Mouse (Mus musculus): Measurements from ENCODE around the gene Negr1. TPM values are rescaled to one million over a fixed set of nuclear protein-coding genes. Genes with fewer than 3 reads are reported as not detected.

Negr1 gene
- total RNA-seq, 1 experiment = 0.31 TPM

DNA sequence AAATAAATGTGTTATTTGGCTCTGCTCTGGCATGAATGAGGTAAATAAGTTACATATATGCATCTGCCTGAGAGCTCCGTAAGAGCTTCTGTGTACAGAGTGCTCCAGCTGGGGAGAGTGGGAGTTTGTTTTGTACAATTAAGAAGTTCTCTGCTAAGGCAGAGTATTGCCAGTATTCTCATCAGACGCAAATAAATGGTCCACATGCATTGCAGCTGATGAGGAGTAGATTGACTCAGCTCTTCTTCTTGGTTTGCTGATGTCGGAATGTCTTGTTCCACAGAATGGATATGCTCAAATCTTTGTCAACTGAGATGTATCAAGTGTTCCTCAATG lies 367.4 kb downstream of the Negr1 start:
- in situ Hi-C loops (cut with MboI; ENCODE audit: low sequenced_read_pairs in 2 of 2, unreplicated experiment in 2 of 2) = no loop called here
- no peaks in the 10 kb centered on the region for H3K9me3 ChIP-seq (ENCODE audit: control insufficient read depth, insufficient read depth, low read depth, low read length)
- no peaks in the 10 kb centered on the region for H3K4me1 ChIP-seq (ENCODE audit: control insufficient read depth in 2 of 2, insufficient read depth in 2 of 2, low read length in 2 of 2, poor library complexity in 1 of 2)
- TF ChIP-seq HCFC1 (IDR thresholded peaks at IDR 0.05; ENCODE audit: borderline replicate concordance, insufficient read depth, low read length) (no peak), ZC3H11A (IDR thresholded peaks at IDR 0.05; ENCODE audit: borderline replicate concordance, low read depth, low read length) (no peak), CHD2 (IDR thresholded peaks at IDR 0.05; ENCODE audit: low read depth, low read length) (no peak), ZNF384 (IDR thresholded peaks at IDR 0.05; ENCODE audit: low read depth, low read length) (no peak), MAFK (IDR thresholded peaks at IDR 0.05; ENCODE audit: insufficient read depth, low read depth, low read length) (no peak)
- no peak overlapping the region for H3K9ac ChIP-seq (ENCODE audit: insufficient read depth, low read depth, low read length, poor library complexity, severe bottlenecking)
- no peak for DNase-seq (ENCODE audit: low read depth, low spot score)
- no peak overlapping the region for H3K4me3 ChIP-seq (ENCODE audit: insufficient read depth in 1 of 2, low read depth in 1 of 2, low read length in 2 of 2, poor library complexity in 1 of 2, severe bottlenecking in 1 of 2)
- H3K27ac ChIP-seq (ENCODE audit: insufficient read depth, low read depth, low read length, poor library complexity, severe bottlenecking) = no peak overlapping the region
- no peaks in the 10 kb centered on the region for H3K36me3 ChIP-seq (ENCODE audit: control insufficient read depth, insufficient read depth, low read length, poor library complexity, severe bottlenecking)

GRCm38 (mm10) chr3:156929677-156930440 lies 368.3 kb downstream of the Negr1 start:
- no peak overlapping the region for H3K27ac ChIP-seq (ENCODE audit: insufficient read depth, low read depth, low read length, poor library complexity, severe bottlenecking)
- H3K36me3 ChIP-seq (ENCODE audit: control insufficient read depth, insufficient read depth, low read length, poor library complexity, severe bottlenecking) = no peaks in the 10 kb centered on the region
- no peaks in the 10 kb centered on the region for H3K9me3 ChIP-seq (ENCODE audit: control insufficient read depth, insufficient read depth, low read depth, low read length)
- no peaks in the 10 kb centered on the region for H3K4me1 ChIP-seq (ENCODE audit: control insufficient read depth in 2 of 2, insufficient read depth in 2 of 2, low read length in 2 of 2, poor library complexity in 1 of 2)
- no peak overlapping the region for H3K9ac ChIP-seq (ENCODE audit: insufficient read depth, low read depth, low read length, poor library complexity, severe bottlenecking)
- TF ChIP-seq CHD2 (IDR thresholded peaks at IDR 0.05; ENCODE audit: low read depth, low read length) (no peak), HCFC1 (IDR thresholded peaks at IDR 0.05; ENCODE audit: borderline replicate concordance, insufficient read depth, low read length) (no peak), MAFK (IDR thresholded peaks at IDR 0.05; ENCODE audit: insufficient read depth, low read depth, low read length) (no peak), ZC3H11A (IDR thresholded peaks at IDR 0.05; ENCODE audit: borderline replicate concordance, low read depth, low read length) (no peak), ZNF384 (IDR thresholded peaks at IDR 0.05; ENCODE audit: low read depth, low read length) (no peak)
- in situ Hi-C loops (cut with MboI; ENCODE audit: low sequenced_read_pairs in 2 of 2, unreplicated experiment in 2 of 2) = no loop called here
- H3K4me3 ChIP-seq (ENCODE audit: insufficient read depth in 1 of 2, low read depth in 1 of 2, low read length in 2 of 2, poor library complexity in 1 of 2, severe bottlenecking in 1 of 2) = no peak overlapping the region
- no peak for DNase-seq (ENCODE audit: low read depth, low spot score)

- no peaks in the 10 kb centered on the region for H3K4me1 ChIP-seq (ENCODE audit: control insufficient read depth in 2 of 2, insufficient read depth in 2 of 2, low read length in 2 of 2, poor library complexity in 1 of 2)
- no peak overlapping the region for H3K9ac ChIP-seq (ENCODE audit: insufficient read depth, low read depth, low read length, poor library complexity, severe bottlenecking)
- H3K4me3 ChIP-seq (ENCODE audit: insufficient read depth in 1 of 2, low read depth in 1 of 2, low read length in 2 of 2, poor library complexity in 1 of 2, severe bottlenecking in 1 of 2) = no peak overlapping the region
- in situ Hi-C loops (cut with MboI; ENCODE audit: low sequenced_read_pairs in 2 of 2, unreplicated experiment in 2 of 2) = no loop called here
- no peak overlapping the region for H3K27ac ChIP-seq (ENCODE audit: insufficient read depth, low read depth, low read length, poor library complexity, severe bottlenecking)
- DNase-seq (ENCODE audit: low read depth, low spot score) = no peak
- no peak for TF ChIP-seq MAFK (IDR thresholded peaks at IDR 0.05; ENCODE audit: insufficient read depth, low read depth, low read length)
- no peak for TF ChIP-seq ZNF384 (IDR thresholded peaks at IDR 0.05; ENCODE audit: low read depth, low read length)
- TF ChIP-seq HCFC1 (IDR thresholded peaks at IDR 0.05; ENCODE audit: borderline replicate concordance, insufficient read depth, low read length) = no peak
- TF ChIP-seq CHD2 (IDR thresholded peaks at IDR 0.05; ENCODE audit: low read depth, low read length) = no peak
- no peak for TF ChIP-seq ZC3H11A (IDR thresholded peaks at IDR 0.05; ENCODE audit: borderline replicate concordance, low read depth, low read length)
- H3K9me3 ChIP-seq (ENCODE audit: control insufficient read depth, insufficient read depth, low read depth, low read length) = no peaks in the 10 kb centered on the region
- no peaks in the 10 kb centered on the region for H3K36me3 ChIP-seq (ENCODE audit: control insufficient read depth, insufficient read depth, low read length, poor library complexity, severe bottlenecking)
These were observed 369.4 kb downstream of the Negr1 start for GRCm38 (mm10) chr3:156931011-156931410.

DNA sequence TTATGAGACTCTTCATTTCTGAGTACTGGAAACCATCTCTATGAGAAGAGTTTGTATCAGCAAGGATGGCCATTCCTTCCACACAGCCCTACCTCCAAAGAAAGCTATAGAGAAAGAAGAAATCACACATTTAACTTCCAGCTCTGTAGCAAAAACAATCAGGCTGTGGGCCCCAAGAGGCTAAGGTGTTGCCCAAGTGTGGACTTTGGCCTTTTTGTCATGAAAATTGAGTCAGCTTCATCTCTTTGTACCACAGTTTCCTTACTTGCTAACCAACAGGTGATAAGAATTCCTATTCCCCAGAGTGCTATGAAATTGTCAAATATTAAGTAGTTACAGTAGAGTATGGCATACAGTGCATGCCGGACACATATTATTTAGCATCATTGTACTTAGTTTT lies 369.9 kb downstream of the Negr1 start:
- Histone ChIP-seq H3K36me3 (ENCODE audit: control insufficient read depth, insufficient read depth, low read length, poor library complexity, severe bottlenecking) (no peaks in the 10 kb centered on the region), H3K4me3 (ENCODE audit: insufficient read depth in 1 of 2, low read depth in 1 of 2, low read length in 2 of 2, poor library complexity in 1 of 2, severe bottlenecking in 1 of 2) (no peak overlapping the region), H3K9me3 (ENCODE audit: control insufficient read depth, insufficient read depth, low read depth, low read length) (no peaks in the 10 kb centered on the region), H3K9ac (ENCODE audit: insufficient read depth, low read depth, low read length, poor library complexity, severe bottlenecking) (no peak overlapping the region), H3K27ac (ENCODE audit: insufficient read depth, low read depth, low read length, poor library complexity, severe bottlenecking) (no peak overlapping the region), H3K4me1 (ENCODE audit: control insufficient read depth in 2 of 2, insufficient read depth in 2 of 2, low read length in 2 of 2, poor library complexity in 1 of 2) (no peaks in the 10 kb centered on the region)
- TF ChIP-seq CHD2 (IDR thresholded peaks at IDR 0.05; ENCODE audit: low read depth, low read length) (no peak), ZC3H11A (IDR thresholded peaks at IDR 0.05; ENCODE audit: borderline replicate concordance, low read depth, low read length) (no peak), MAFK (IDR thresholded peaks at IDR 0.05; ENCODE audit: insufficient read depth, low read depth, low read length) (no peak)
- in situ Hi-C loops (cut with MboI; ENCODE audit: low sequenced_read_pairs in 2 of 2, unreplicated experiment in 2 of 2) = no loop called here
- DNase-seq (ENCODE audit: low read depth, low spot score) = no peak

Data from ES-E14 (cell line).